Mouse (Mus musculus) bone marrow macrophage, adult 2 months (primary cell): Measurements from ENCODE around the gene Itsn1.

Source experiments
- CTCF ChIP-seq: IDR thresholded peaks from 2 replicates; pipeline ENCODE4 v1.5.1; 2012; ENCODE audit warnings: low read depth, mild to moderate bottlenecking, low read length, moderate library complexity
- POLR2A ChIP-seq: IDR thresholded peaks from 2 replicates; pipeline ENCODE4 v1.6.1; 2012; ENCODE audit warnings: mild to moderate bottlenecking, low read depth, low read length, borderline replicate concordance

DNA sequence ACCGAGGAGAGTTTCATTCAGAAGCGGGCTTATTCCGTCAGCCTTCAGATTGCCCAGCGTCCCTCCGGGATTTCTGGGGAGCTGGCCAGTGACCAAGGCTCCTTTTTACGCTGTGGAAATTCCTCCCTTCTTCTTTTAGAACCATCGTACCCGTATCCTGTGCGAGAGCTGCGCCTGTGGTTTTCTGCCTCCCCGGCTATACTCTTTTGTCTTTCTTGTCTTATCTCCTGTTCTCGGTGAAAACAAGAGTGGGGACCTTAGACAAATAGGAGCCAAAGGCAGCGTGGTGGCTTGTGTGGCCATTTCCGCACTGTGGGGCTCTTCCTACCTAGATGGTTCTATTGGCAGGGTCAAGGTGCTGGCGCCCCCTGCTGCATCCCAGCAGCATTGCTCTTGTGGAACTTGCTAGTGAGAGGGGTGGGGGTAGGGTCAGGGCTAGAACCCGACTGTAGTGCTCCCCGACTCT is 188.6 kb downstream of the Itsn1 start:
- TF ChIP-seq CTCF = peak; percentile 56
- TF ChIP-seq POLR2A = no peak
